Mouse (Mus musculus) hindbrain, embryonic 16.5 days (tissue): ENCODE data around the gene Atxn7l3. TPM values are rescaled to one million over a fixed set of nuclear protein-coding genes. Genes with fewer than 3 reads are reported as not detected.
A peak's percentile ranks its signal among the peaks of the same experiment; 100 is the strongest.

ENCODE experiments used
- ATAC-seq: fragments of 200-750 bp; cut with Nextera tagmentation; 2 replicates; pipeline ENCODE4 v1.8.0; 2017; ENCODE audit warnings: moderate TSS enrichment, moderate library complexity
- H3K27ac ChIP-seq: fragments of 300-500 bp; sonication (generic); 2 replicates; pipeline ENCODE4 v1.5.1; 2014; ENCODE audit warnings: low read depth, mild to moderate bottlenecking, control low read depth, low read length, moderate library complexity
- H3K27me3 ChIP-seq: fragments of 300-500 bp; sonication (generic); replicated peaks from 2 replicates; pipeline ENCODE4 v1.6.1; 2014; ENCODE audit warnings: low read length; ENCODE audit not compliant: control insufficient read depth, insufficient read depth
- H3K36me3 ChIP-seq: fragments of 300-500 bp; sonication (generic); 2 replicates; pipeline ENCODE4 v1.6.1; 2014; ENCODE audit warnings: mild to moderate bottlenecking, low read length, moderate library complexity, mixed read lengths; ENCODE audit not compliant: control insufficient read depth, insufficient read depth
- H3K4me1 ChIP-seq: fragments of 300-500 bp; sonication (generic); 2 replicates; pipeline ENCODE4 v1.6.1; 2014; ENCODE audit warnings: low read depth, low read length; ENCODE audit not compliant: control insufficient read depth, insufficient read depth
- H3K4me2 ChIP-seq: fragments of 300-500 bp; sonication (generic); 2 replicates; pipeline ENCODE4 v1.6.1; 2014; ENCODE audit warnings: mild to moderate bottlenecking, low read length, control low read depth, moderate library complexity
- H3K4me3 ChIP-seq: fragments of 300-500 bp; sonication (generic); 2 replicates; pipeline ENCODE4 v1.5.1; 2014; ENCODE audit warnings: mild to moderate bottlenecking, low read length, control low read depth, moderate library complexity
- H3K9ac ChIP-seq: fragments of 300-500 bp; sonication (generic); 2 replicates; pipeline ENCODE4 v1.6.1; 2014; ENCODE audit warnings: low read depth, mild to moderate bottlenecking, control low read depth, low read length, moderate library complexity
- H3K9me3 ChIP-seq: fragments of 300-500 bp; sonication (generic); 2 replicates; pipeline ENCODE4 v1.6.1; 2014; ENCODE audit warnings: mild to moderate bottlenecking, low read length, moderate library complexity; ENCODE audit not compliant: control insufficient read depth
- WGBS: fragments of 180-500 bp; shearing (Covaris S2); extraction: QIAGEN DNeasy Blood & Tissue Kit; methylation state at CpG from one replicate; pipeline ENCODE4 v1.1.7; 2014; 5-methylcytosine and 5-hydroxymethylcytosine counted together
- polyA plus RNA-seq: library from polyadenylated mRNA; unstranded; fragments of >200 nt; fragmentation: Nextera tagmentation; extraction: Ambion mirVana; gene quantifications from 2 replicates; pipeline ENCODE4 v1.2.1, GENCODE M21; 2015

The Atxn7l3 gene
- 26.6 and 29.2 TPM in 2 replicates for polyA plus RNA-seq

DNA sequence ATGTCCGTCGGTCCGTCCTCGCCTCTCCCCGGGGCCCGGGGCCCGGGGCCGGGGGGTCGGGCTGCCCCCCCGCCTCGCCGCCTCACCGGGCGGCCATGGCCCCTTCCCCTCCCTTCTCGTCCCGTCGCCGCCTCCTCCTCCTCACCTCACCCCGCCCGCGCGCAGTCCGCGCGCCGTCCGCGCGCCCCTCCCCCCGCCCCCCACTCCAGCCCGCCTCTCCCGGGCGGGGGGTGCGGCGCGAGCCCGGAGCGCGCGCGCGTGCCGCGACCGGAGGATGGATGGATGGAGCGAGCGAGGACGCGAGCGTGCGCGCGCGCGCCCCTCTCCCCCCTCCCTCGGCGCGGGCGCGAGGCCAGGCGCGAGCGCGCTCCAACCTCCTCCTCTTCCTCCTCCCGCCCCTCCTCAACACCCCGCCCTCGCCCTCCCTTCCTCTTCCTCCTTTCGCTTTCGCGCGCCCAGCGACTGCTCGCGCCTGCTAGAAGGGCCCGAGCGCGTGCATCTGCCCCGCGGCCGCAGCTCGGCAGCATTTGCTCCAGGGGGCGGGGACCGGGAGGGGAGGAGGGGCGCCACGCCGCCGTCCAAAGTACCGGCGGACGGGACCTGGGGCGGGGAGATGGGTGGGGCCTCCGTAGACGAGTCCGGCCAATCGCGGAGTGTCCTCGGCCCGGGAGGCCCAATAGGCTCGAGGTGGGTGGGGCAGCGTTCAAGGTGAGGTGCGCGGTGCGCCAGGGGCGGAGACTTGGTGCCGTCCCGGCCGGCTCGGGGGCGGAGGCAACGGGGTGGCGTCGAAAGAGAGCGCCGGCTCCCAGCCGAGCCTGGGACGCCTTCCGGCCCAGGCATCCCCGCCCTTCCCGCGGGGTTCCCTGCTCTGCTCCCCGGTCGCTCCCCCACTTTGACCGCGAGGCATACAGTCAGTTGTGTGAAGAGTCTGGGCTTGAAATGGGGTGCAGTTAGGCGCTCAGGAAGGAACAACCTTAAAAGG, at the start of gene Atxn7l3:
TSS of gene Atxn7l3 (minus strand) at position 141 of the 982 bp plus-strand sequence.
- ATAC-seq, result peak; percentile 95
- peaks cover 21% of the 10 kb centered on the region for H3K4me1 ChIP-seq
- peak within 1 kb of the TSS; percentile 97 for H3K4me2 ChIP-seq
- no peaks in the 10 kb centered on the region for H3K9me3 ChIP-seq
- 0% methylated on average over 55 of the region's 125 CpGs for WGBS
- H3K36me3 ChIP-seq, result peaks cover 15% of the 10 kb centered on the region
- H3K27ac ChIP-seq, result peak within 1 kb of the TSS; percentile 98
- peak within 1 kb of the TSS; percentile 88 for H3K4me3 ChIP-seq
- no peaks in the 10 kb centered on the region for H3K27me3 ChIP-seq
- H3K9ac ChIP-seq, result peak within 1 kb of the TSS; percentile 92

DNA sequence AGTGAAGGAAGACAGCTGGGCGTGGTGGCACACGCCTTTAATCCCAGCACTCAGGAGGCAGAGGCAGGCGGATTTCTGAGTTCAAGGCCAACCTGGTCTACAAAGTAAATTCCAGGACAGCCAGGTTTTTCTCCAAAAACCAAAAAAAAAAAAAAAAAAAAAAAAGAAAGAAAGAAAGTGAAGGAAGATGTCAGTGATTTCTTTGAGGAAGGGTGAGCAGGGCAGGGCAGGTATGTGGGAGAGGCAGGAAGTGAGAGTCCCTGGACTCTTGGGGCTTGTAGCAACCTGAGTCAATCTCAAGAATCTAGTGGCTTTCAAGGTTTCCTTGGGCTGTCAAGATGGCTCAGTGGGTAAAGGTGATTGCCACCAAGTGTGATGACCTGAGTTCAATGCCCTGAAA, 48.0 kb upstream of the Atxn7l3 start:
- Histone ChIP-seq H3K9ac (no peak overlapping the region), H3K9me3 (no peaks in the 10 kb centered on the region), H3K4me1 (no peaks in the 10 kb centered on the region), H3K27me3 (no peaks in the 10 kb centered on the region), H3K4me2 (no peak overlapping the region), H3K4me3 (no peak overlapping the region), H3K27ac (no peak overlapping the region), H3K36me3 (no peaks in the 10 kb centered on the region)
- 93% methylated on average over 3 of the region's 3 CpGs for WGBS
- ATAC-seq, result no peak

DNA sequence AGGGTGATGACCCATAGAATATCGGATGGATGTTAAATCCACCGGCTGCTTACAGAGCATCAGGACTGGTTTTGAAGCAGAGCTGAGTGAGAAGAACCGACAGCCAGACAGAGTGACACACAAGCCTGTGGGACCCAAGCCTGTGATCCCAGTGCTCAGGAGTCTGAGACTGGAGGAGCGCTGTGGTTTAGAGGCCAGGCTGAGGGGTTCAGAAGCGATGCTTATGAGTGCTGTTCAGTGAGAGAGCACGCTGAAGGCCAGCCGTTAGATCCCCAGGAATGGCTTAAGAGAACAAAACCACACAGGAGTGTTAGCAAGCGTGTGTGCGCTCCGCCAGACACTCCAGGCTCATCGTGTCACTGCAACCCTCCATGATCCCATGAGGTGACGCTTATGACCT, 46.3 kb upstream of the Atxn7l3 start:
- H3K36me3 ChIP-seq, result no peaks in the 10 kb centered on the region
- H3K9ac ChIP-seq, result no peak overlapping the region
- no peak overlapping the region for H3K27ac ChIP-seq
- no peaks in the 10 kb centered on the region for H3K4me1 ChIP-seq
- no peak overlapping the region for H3K4me3 ChIP-seq
- WGBS, result 52% methylated on average over 12 of the region's 12 CpGs
- H3K9me3 ChIP-seq, result no peaks in the 10 kb centered on the region
- ATAC-seq, result no peak
- H3K4me2 ChIP-seq, result no peak overlapping the region
- no peaks in the 10 kb centered on the region for H3K27me3 ChIP-seq

- Histone ChIP-seq H3K27me3 (no peaks in the 10 kb centered on the region), H3K9me3 (no peaks in the 10 kb centered on the region), H3K9ac (no peak overlapping the region), H3K4me2 (no peak overlapping the region), H3K4me1 (no peaks in the 10 kb centered on the region), H3K27ac (no peak overlapping the region), H3K36me3 (no peaks in the 10 kb centered on the region), H3K4me3 (no peak overlapping the region)
- WGBS, result 92% methylated on average over 4 of the region's 4 CpGs
- no peak for ATAC-seq
These were observed 44.7 kb upstream of the Atxn7l3 start for GRCm38 (mm10) chr11:102341101-102341500.

DNA sequence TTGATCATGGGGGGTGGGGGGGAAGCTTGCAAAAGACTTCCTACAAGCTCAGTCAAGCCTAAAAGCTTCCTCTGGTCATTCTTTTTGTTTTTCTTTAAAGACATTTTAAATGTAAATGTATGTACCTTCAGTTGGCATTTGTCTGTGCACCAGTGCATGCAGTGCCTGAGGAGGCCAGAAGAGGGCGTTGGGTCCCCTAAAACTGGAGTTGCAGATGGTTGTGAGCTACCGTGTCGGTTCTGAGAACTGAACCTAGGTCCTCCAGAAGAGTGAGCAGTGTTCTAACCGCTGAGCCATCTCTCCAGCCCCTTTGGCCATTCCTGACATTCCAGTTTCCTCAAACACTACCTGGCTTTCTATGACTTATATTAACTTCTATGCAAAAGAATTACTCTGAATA, 43.2 kb upstream of the Atxn7l3 start:
- no peak overlapping the region for H3K4me3 ChIP-seq
- H3K9ac ChIP-seq, result no peak overlapping the region
- H3K9me3 ChIP-seq, result no peaks in the 10 kb centered on the region
- H3K27ac ChIP-seq, result no peak overlapping the region
- no peak for ATAC-seq
- H3K36me3 ChIP-seq, result no peaks in the 10 kb centered on the region
- H3K4me1 ChIP-seq, result peaks cover 5% of the 10 kb centered on the region; the same call in 1 of the 2 replicates
- WGBS, result 66% methylated on average over 4 of the region's 4 CpGs
- H3K27me3 ChIP-seq, result no peaks in the 10 kb centered on the region
- no peak overlapping the region for H3K4me2 ChIP-seq

DNA sequence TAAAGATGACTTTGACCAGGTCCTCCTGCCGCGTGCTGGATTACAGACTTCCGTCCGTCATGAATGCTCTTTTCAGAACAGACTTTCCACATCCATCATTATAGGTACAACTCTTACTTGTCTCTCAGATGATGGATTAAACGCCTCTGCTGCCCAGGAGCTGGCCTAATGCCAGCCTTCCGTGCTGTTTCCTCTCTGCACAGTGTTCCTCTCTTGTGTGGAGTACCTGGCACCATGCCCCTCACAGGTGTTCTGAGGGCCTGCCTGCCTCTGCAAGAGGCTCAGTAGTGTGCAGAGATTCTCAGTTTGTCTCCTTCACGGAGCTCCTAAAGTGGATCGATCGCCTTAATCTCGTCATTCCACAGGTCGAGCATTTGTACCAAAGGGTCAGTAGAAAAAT, 42.8 kb upstream of the Atxn7l3 start:
- Histone ChIP-seq H3K9ac (no peak overlapping the region), H3K4me3 (no peak overlapping the region), H3K9me3 (no peaks in the 10 kb centered on the region), H3K4me2 (no peak overlapping the region), H3K27ac (no peak overlapping the region), H3K4me1 (peaks cover 5% of the 10 kb centered on the region; the same call in 1 of the 2 replicates), H3K27me3 (no peaks in the 10 kb centered on the region), H3K36me3 (no peaks in the 10 kb centered on the region)
- WGBS, result 71% methylated on average over 11 of the region's 11 CpGs
- no peak for ATAC-seq

DNA sequence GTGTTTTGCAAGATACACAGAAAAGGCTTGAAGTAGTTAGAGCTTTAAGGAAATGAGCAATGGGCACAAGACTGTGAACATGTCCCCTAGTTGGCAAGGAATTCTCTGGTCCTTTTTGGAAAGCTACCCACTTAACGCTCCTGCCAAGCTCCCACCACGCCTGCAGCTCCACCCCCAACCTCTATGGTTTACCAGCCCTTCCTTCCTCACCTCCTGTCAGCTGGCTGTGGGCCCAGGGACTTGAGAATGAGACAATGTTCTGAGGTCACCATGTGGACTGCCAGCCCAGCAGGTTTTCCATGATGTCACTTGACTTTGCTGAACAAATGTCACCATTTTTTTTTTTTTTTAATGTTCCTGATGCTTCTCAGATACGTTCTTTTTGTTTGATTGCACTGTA, 42.1 kb upstream of the Atxn7l3 start:
- 28% methylated on average over 3 of the region's 3 CpGs for WGBS
- ATAC-seq, result peak; percentile 60; the same call in 1 of the 2 replicates
- Histone ChIP-seq H3K9me3 (no peaks in the 10 kb centered on the region), H3K9ac (no peak overlapping the region), H3K4me1 (peaks cover 5% of the 10 kb centered on the region; the same call in 1 of the 2 replicates), H3K27ac (no peak overlapping the region), H3K4me3 (no peak overlapping the region), H3K27me3 (no peaks in the 10 kb centered on the region), H3K36me3 (no peaks in the 10 kb centered on the region), H3K4me2 (no peak overlapping the region)

GRCm38 (mm10) chr11:102337921-102338320, 41.5 kb upstream of the Atxn7l3 start:
- WGBS, result 82% methylated on average over 1 of the region's 1 CpGs
- Histone ChIP-seq H3K27ac (no peak overlapping the region), H3K36me3 (no peaks in the 10 kb centered on the region), H3K4me1 (peaks cover 5% of the 10 kb centered on the region; the same call in 1 of the 2 replicates), H3K4me3 (no peak overlapping the region), H3K4me2 (no peak overlapping the region), H3K9me3 (no peaks in the 10 kb centered on the region), H3K9ac (no peak overlapping the region), H3K27me3 (no peaks in the 10 kb centered on the region)
- ATAC-seq, result no peak

- Histone ChIP-seq H3K4me1 (peaks cover 5% of the 10 kb centered on the region; the same call in 1 of the 2 replicates), H3K36me3 (no peaks in the 10 kb centered on the region), H3K9me3 (no peaks in the 10 kb centered on the region), H3K4me3 (no peak overlapping the region), H3K27ac (no peak overlapping the region), H3K4me2 (no peak overlapping the region), H3K27me3 (no peaks in the 10 kb centered on the region), H3K9ac (no peak overlapping the region)
- WGBS, result 78% methylated on average over 1 of the region's 1 CpGs
- ATAC-seq, result no peak
These were observed 39.8 kb upstream of the Atxn7l3 start for GRCm38 (mm10) chr11:102336191-102336590.
